Mouse (Mus musculus): Measurements from ENCODE around the gene Wdr70. TPM values are rescaled to one million over a fixed set of nuclear protein-coding genes. Genes with fewer than 3 reads are reported as not detected.
A peak's percentile ranks its signal among the peaks of the same experiment; 100 is the strongest.

Wdr70 gene
- polyA plus RNA-seq, 1 experiment from 2014 or later = 51.6 TPM

DNA sequence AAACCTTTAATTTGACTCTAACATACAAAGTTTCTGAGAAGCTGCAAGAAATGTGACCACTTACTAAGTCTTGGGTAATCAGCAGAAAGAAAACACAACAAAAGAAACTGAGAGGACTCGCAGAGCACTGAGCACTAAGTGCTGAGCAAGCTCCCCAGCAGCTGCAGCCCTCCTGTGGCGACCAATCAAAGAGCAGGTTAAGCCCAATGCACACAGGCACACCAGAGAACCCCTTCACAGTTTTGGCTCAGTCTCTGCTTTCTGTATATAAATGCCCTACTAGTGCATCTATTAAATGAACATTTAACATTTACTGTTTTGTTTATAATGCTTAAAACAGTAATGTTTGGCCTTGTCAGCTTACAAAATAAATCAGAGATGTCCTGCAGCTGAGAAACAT is 137.5 kb downstream of the Wdr70 start:
- Histone ChIP-seq H3K4me3 (no peak overlapping the region), H3K27me3 (ENCODE audit: insufficient read depth, poor library complexity, severe bottlenecking) (no peaks in the 10 kb centered on the region), H3K27ac (no peak overlapping the region), H3K9me3 (no peaks in the 10 kb centered on the region), H3K36me3 (no peaks in the 10 kb centered on the region), H3K4me1 (no peaks in the 10 kb centered on the region)
- no peak for DNase-seq (ENCODE audit: low spot score)
- WGBS = 27% methylated on average over 2 of the region's 2 CpGs

DNA sequence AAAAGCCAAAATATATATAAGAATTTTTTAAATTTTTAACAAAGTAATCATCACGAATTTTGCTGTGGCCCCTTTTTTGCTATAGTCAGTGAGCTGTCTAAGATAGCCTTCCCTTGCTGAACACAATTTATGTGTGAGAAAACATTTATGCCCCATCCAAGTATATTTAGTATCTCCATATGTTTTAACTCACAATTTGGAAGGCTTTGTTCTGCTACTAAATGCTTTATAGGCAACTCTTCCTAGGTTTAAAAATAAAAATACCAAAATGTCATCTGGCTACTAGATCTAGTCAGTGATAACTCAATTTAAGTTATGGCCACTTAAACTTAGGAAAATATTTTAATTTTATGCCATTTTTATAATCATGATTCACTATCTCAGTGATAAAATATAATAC is 142.1 kb downstream of the Wdr70 start:
- no peaks in the 10 kb centered on the region for H3K9me3 ChIP-seq
- no peak overlapping the region for H3K27ac ChIP-seq
- 73% methylated on average over 1 of the region's 1 CpGs for WGBS
- H3K4me3 ChIP-seq = no peak overlapping the region
- H3K27me3 ChIP-seq (ENCODE audit: insufficient read depth, poor library complexity, severe bottlenecking) = no peaks in the 10 kb centered on the region
- no peaks in the 10 kb centered on the region for H3K36me3 ChIP-seq
- no peaks in the 10 kb centered on the region for H3K4me1 ChIP-seq
- no peak for DNase-seq (ENCODE audit: low spot score)

DNA sequence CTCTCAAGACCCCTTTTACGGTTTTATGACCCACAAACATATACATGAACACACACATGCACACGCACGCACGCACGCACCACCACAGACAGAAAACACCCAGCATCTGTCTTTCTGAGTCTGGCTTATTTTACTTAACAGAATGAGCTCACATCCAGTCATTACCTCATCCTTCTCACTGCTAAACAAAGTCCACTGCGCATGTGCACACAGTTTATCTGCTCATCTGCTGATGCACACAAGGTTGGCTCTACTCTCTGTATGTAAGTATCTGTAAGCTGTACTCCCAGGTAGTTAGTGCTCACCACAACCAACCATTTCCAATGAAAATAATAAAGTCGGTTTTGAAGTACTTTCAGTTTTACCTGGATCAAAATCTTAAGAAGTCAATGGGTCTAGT is 148.4 kb downstream of the Wdr70 start:
- no peaks in the 10 kb centered on the region for H3K9me3 ChIP-seq
- H3K27ac ChIP-seq = no peak overlapping the region
- 90% methylated on average over 7 of the region's 7 CpGs for WGBS
- H3K4me1 ChIP-seq = no peaks in the 10 kb centered on the region
- no peaks in the 10 kb centered on the region for H3K27me3 ChIP-seq (ENCODE audit: insufficient read depth, poor library complexity, severe bottlenecking)
- DNase-seq (ENCODE audit: low spot score) = no peak
- H3K4me3 ChIP-seq = no peak overlapping the region
- no peaks in the 10 kb centered on the region for H3K36me3 ChIP-seq

DNA sequence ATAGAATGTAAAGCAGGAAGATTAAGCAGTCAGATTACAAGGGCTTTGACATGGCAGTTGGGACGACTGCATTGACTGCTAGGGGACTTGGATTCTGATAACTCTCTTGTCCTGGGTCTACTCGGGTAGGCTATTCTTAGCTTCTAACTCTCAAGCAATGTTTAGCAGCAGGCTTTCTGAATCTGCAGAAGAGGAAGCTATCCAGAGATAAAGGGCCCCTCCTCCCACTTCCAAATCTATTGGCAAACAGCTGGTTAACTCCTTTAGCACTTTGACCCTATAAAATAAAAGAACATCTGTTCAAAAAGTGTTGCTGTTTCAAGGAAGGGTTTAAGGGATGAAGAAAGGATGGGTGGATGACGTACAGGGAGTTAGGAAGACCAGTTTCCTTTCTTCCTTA is 157.3 kb downstream of the Wdr70 start:
- Histone ChIP-seq H3K4me3 (no peak overlapping the region), H3K36me3 (no peaks in the 10 kb centered on the region), H3K27ac (no peak overlapping the region), H3K4me1 (peaks cover 10% of the 10 kb centered on the region), H3K27me3 (ENCODE audit: insufficient read depth, poor library complexity, severe bottlenecking) (no peaks in the 10 kb centered on the region), H3K9me3 (no peaks in the 10 kb centered on the region)
- 19% methylated on average over 3 of the region's 3 CpGs for WGBS
- DNase-seq (ENCODE audit: low spot score) = no peak

DNA sequence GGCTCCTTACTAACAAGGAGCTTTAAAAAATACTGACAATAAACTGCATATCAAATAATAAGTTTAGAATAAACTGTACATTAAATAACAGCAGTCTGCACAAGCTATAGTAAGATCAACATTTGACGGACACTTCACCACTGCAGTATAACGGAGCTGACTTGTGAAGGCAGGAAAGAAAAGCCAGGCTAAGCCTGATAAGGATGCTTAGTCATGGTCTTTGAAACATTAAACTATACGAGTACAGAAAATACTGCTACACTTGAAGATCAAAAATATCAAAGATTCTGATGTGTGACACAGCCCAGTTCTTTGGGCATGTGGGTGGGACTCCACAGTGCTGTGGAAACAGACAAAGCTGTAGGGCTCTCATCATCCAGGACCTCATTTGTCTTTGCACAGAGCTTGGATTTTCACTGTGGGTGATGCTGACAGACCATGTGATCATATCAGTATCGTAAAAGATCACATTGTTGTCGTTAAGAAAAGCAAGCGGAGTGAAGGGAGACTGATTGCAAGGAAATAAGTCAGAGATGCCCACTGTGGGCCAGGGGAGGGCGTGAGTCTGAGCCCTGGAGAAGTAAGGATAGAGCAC is 163.3 kb downstream of the Wdr70 start:
- H3K4me1 ChIP-seq = peaks cover 18% of the 10 kb centered on the region
- H3K27me3 ChIP-seq (ENCODE audit: insufficient read depth, poor library complexity, severe bottlenecking) = no peaks in the 10 kb centered on the region
- H3K36me3 ChIP-seq = no peaks in the 10 kb centered on the region
- 53% methylated on average over 7 of the region's 7 CpGs for WGBS
- H3K27ac ChIP-seq = no peak overlapping the region
- no peak for DNase-seq (ENCODE audit: low spot score)
- H3K4me3 ChIP-seq = no peak overlapping the region
- H3K9me3 ChIP-seq = no peaks in the 10 kb centered on the region

DNA sequence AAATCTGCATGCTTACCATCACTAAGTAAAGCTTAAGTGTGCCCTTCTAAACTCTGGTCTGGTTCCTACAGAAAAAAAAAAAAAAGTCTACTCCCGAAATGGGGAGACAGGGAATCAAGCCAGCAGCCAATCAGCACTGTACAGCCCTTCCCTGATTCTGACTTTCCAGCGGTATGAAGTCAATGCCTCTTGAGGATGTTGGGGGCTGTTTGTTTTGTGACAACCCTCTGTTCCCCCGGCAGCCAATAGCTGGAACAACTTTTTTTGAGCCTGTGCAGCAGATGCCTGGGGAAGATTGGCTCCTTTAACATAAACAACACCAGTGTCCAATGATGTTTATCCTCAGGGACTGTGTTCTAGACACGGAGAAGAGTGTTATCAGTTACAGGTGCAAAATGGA is 164.4 kb downstream of the Wdr70 start:
- no peaks in the 10 kb centered on the region for H3K36me3 ChIP-seq
- H3K9me3 ChIP-seq = no peaks in the 10 kb centered on the region
- H3K27ac ChIP-seq = 0 out of 2 replicates have a peak overlapping the region, but pooled peaks have one; percentile 56
- H3K4me1 ChIP-seq = peaks cover 18% of the 10 kb centered on the region
- no peaks in the 10 kb centered on the region for H3K27me3 ChIP-seq (ENCODE audit: insufficient read depth, poor library complexity, severe bottlenecking)
- 34% methylated on average over 4 of the region's 4 CpGs for WGBS
- no peak for DNase-seq (ENCODE audit: low spot score)
- H3K4me3 ChIP-seq = peak overlapping the region; percentile 46

DNA sequence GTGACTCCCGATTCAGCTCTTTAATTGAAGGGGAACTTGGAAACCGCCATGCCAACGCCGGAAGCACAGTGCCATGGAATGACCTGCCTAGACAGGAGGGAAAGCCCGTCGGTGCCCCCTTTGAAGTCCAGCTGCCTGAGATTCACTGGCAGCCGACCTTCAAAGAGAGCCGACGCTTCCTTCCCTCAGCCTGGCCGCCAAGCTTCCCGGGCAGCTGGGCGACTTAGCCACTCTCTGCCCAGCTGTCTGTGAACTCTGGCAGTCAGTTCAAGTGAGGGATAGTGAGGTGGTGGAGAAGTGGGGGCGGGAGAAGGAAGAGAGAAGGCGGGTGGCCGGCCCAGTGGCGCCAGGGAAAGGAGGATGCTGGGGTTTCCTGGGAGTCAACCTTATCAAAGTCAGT is 164.9 kb downstream of the Wdr70 start:
- DNase-seq (ENCODE audit: low spot score) = peak; percentile 75
- 37% methylated on average over 16 of the region's 16 CpGs for WGBS
- Histone ChIP-seq H3K36me3 (no peaks in the 10 kb centered on the region), H3K4me1 (peaks cover 18% of the 10 kb centered on the region), H3K27me3 (ENCODE audit: insufficient read depth, poor library complexity, severe bottlenecking) (no peaks in the 10 kb centered on the region), H3K27ac (peak overlapping the region; percentile 56; the same call in 1 of the 2 replicates), H3K9me3 (no peaks in the 10 kb centered on the region), H3K4me3 (peak overlapping the region; percentile 46)

DNA sequence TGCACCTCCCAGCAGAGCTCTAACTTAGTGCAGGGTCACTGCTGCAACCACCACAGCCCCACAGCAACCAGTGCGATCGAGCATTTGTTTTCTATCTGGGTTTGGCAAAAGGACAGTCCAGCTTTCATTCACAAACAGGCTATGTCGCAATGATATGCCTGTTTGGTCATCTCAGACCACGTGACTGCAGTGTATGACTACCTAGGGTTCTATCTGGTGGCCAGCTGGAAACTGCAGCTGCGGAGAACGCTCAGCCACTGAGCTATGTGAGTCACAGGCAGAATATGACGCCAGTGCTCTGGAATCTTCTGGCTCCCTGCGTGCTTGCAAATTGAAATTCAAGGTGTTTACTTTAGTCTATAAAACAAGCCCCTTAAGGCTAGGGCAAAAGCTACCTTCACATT is 167.4 kb downstream of the Wdr70 start:
- Histone ChIP-seq H3K9me3 (no peaks in the 10 kb centered on the region), H3K4me3 (no peak overlapping the region), H3K27me3 (ENCODE audit: insufficient read depth, poor library complexity, severe bottlenecking) (no peaks in the 10 kb centered on the region), H3K36me3 (no peaks in the 10 kb centered on the region), H3K4me1 (peaks cover 18% of the 10 kb centered on the region), H3K27ac (no peak overlapping the region)
- no peak for DNase-seq (ENCODE audit: low spot score)
- 79% methylated on average over 8 of the region's 8 CpGs for WGBS

DNA sequence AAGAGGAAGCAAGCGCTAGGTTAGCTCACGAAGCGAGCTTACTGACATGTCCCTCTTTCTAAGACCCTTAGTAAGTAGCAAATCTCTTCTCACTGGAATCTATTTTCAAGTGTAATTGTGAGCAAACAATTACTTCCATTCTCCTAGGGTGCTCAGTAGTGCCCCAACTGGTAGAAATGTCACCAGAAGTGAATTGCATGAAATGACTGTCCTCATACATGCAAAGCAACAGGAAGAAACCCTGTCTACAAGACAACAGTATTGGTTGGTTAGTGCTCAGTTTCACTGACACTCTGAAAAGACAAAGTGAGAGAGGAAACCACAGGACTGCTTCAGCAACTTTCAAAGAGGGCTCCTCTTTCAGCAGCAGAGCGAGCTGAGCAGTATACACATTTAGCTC is 173.6 kb downstream of the Wdr70 start:
- Histone ChIP-seq H3K4me1 (no peaks in the 10 kb centered on the region), H3K36me3 (no peaks in the 10 kb centered on the region), H3K4me3 (no peak overlapping the region), H3K27ac (no peak overlapping the region), H3K9me3 (no peaks in the 10 kb centered on the region), H3K27me3 (ENCODE audit: insufficient read depth, poor library complexity, severe bottlenecking) (no peaks in the 10 kb centered on the region)
- 83% methylated on average over 4 of the region's 4 CpGs for WGBS
- no peak for DNase-seq (ENCODE audit: low spot score)

DNA sequence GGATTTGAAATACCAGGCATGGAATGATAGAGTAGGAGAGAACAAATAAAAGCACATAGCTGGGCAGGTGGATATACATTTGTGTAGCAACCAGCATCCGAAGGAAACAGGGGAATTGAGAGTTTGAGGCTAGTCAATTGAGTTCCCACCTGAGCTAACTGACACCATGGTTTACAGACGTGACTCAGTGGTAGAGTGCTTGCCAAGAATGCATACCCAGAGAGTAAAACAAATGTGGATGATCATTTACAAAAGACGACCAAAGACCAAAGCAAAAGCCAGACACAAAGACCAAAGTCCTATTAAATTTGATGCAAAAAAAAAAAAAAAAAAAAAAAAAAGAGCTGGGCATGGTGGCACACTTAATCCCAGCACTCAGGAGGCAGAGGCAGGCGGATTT is 175.7 kb downstream of the Wdr70 start:
- no peak overlapping the region for H3K4me3 ChIP-seq
- H3K4me1 ChIP-seq = no peaks in the 10 kb centered on the region
- no peaks in the 10 kb centered on the region for H3K27me3 ChIP-seq (ENCODE audit: insufficient read depth, poor library complexity, severe bottlenecking)
- WGBS = 86% methylated on average over 4 of the region's 4 CpGs
- no peak overlapping the region for H3K27ac ChIP-seq
- peaks cover 5% of the 10 kb centered on the region; the same call in 1 of the 2 replicates for H3K36me3 ChIP-seq
- H3K9me3 ChIP-seq = no peaks in the 10 kb centered on the region
- DNase-seq (ENCODE audit: low spot score) = no peak

DNA sequence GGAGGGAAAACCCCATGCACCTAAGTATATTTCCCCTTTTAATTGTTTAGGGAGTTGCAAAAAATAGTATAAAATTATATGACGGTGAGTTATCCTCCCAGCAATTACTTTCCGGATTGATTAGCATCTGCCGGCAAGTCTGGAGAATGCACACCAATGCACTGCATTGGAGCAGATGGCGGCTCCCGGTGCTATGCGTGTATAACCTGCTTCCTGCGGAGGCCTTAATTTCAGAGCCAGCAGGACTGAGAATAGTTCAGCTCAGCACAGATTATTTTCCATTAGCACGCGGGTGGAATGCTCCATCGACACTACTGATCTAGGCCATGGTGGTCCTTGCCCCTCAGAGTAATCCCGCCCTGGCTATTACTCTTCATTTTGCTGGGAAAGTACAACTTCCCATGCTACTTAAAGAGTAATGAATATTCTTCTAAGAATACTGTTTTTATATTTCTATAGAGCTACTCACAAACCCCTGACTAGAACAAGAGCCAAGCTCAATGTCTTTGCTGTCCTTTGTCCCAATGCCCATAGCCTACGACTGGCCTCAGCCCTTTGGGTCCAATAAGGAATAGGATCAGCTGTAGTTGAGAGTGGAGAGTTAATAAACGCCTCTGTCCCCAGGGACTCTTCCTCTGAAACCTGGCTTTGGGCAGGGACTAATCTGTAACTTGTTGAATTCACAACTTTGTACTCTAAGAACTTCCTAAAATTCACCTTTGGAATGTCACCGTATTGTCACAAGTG is 176.5 kb downstream of the Wdr70 start:
- DNase-seq (ENCODE audit: low spot score) = no peak
- H3K4me1 ChIP-seq = no peaks in the 10 kb centered on the region
- H3K27me3 ChIP-seq (ENCODE audit: insufficient read depth, poor library complexity, severe bottlenecking) = no peaks in the 10 kb centered on the region
- no peak overlapping the region for H3K4me3 ChIP-seq
- H3K9me3 ChIP-seq = no peaks in the 10 kb centered on the region
- 94% methylated on average over 14 of the region's 14 CpGs for WGBS
- H3K36me3 ChIP-seq = peaks cover 5% of the 10 kb centered on the region; the same call in 1 of the 2 replicates
- no peak overlapping the region for H3K27ac ChIP-seq

DNA sequence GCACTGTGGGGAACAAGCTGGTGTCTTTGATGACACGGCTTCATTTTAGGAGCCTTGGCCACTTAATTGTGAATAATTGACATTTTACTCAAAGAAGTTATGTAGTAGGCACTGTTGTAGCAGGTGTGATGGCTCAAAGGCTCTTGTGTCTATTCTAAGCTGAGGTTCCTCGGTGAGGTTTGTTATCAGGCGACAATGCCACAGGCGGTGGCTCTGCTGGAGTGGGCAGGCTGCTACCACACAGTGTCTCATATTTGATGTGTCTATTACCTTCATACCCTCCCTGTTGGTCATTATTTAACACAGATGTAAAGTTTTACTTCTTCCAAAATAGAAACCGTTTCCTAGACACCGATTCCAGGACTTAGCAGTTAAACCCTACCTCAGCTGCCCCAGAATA is 177.9 kb downstream of the Wdr70 start:
- Histone ChIP-seq H3K27ac (no peak overlapping the region), H3K36me3 (peaks cover 5% of the 10 kb centered on the region; the same call in 1 of the 2 replicates), H3K4me3 (no peak overlapping the region), H3K4me1 (no peaks in the 10 kb centered on the region), H3K27me3 (ENCODE audit: insufficient read depth, poor library complexity, severe bottlenecking) (no peaks in the 10 kb centered on the region), H3K9me3 (no peaks in the 10 kb centered on the region)
- DNase-seq (ENCODE audit: low spot score) = no peak
- WGBS = 86% methylated on average over 6 of the region's 6 CpGs

DNA sequence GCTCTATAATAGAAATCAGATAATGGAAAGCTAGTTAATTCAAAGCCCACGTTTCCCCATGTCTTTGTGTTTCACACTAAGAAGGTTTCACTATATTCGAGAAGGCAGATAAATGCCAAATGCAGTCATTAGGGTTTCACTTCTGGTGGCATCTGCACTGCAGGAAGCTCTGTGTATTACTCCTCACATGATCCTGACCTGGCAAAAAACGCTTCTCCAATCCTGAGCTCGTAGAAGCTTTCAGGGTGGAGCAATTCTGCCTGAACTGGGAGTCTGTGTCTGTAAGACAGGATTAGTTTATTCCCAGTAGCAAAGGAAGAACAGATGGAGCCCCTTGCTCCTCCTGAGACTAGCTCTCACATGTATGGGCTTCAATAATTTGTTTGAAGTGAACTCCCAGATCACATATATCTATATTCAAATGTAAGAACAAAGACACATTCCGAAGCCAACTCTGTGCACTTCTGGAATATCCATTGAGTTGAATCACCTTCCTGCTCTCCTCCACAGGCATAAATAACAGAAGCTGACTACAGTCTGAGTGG is 192.4 kb downstream of the Wdr70 start:
- DNase-seq (ENCODE audit: low spot score) = no peak
- no peaks in the 10 kb centered on the region for H3K27me3 ChIP-seq (ENCODE audit: insufficient read depth, poor library complexity, severe bottlenecking)
- 85% methylated on average over 5 of the region's 5 CpGs for WGBS
- H3K4me1 ChIP-seq = no peaks in the 10 kb centered on the region
- H3K27ac ChIP-seq = no peak overlapping the region
- peaks cover 4% of the 10 kb centered on the region; the same call in 1 of the 2 replicates for H3K36me3 ChIP-seq
- no peak overlapping the region for H3K4me3 ChIP-seq
- H3K9me3 ChIP-seq = no peaks in the 10 kb centered on the region

Data from heart, embryonic 10.5 days (tissue).